Mouse (Mus musculus) midbrain, embryonic 11.5 days (tissue): ENCODE results near the gene Dhx8. TPM values are rescaled to one million over a fixed set of nuclear protein-coding genes. Genes with fewer than 3 reads are reported as not detected.

ENCODE experiments used
- ATAC-seq: fragments of 200-750 bp; cut with Nextera tagmentation; 2 replicates; pipeline ENCODE4 v1.8.0; 2017; ENCODE audit warnings: moderate TSS enrichment, moderate library complexity; ENCODE audit not compliant: low FRiP score
- DNase-seq: peaks from one replicate; pipeline ENCODE4 v3.0.0; 2015; ENCODE audit warnings: low spot score; ENCODE audit errors: missing footprints
- H3K27ac ChIP-seq: fragments of 300-500 bp; sonication (generic); 2 replicates; pipeline ENCODE4 v1.5.1; 2014; ENCODE audit warnings: low read depth, low read length
- H3K27me3 ChIP-seq: fragments of 300-500 bp; sonication (generic); 2 replicates; pipeline ENCODE4 v1.6.1; 2014; ENCODE audit warnings: mild to moderate bottlenecking, low read length, moderate library complexity, mixed read lengths; ENCODE audit not compliant: control insufficient read depth, insufficient read depth
- H3K36me3 ChIP-seq: fragments of 300-500 bp; sonication (generic); 2 replicates; pipeline ENCODE4 v1.6.1; 2014; ENCODE audit warnings: mild to moderate bottlenecking, low read length, moderate library complexity, mixed read lengths; ENCODE audit not compliant: control insufficient read depth, insufficient read depth
- H3K4me1 ChIP-seq: fragments of 300-500 bp; sonication (generic); 2 replicates; pipeline ENCODE4 v1.6.1; 2014; ENCODE audit warnings: low read length; ENCODE audit not compliant: control insufficient read depth, insufficient read depth
- H3K4me2 ChIP-seq: fragments of 300-500 bp; sonication (generic); 2 replicates; pipeline ENCODE4 v1.6.1; 2014; ENCODE audit warnings: mild to moderate bottlenecking, moderate library complexity
- H3K4me3 ChIP-seq: fragments of 300-500 bp; sonication (generic); 2 replicates; pipeline ENCODE4 v1.5.1; 2014; ENCODE audit warnings: low read depth, low read length
- H3K9ac ChIP-seq: fragments of 300-500 bp; sonication (generic); 2 replicates; pipeline ENCODE4 v1.6.1; 2014; ENCODE audit warnings: low read length
- H3K9me3 ChIP-seq: fragments of 300-500 bp; sonication (generic); 2 replicates; pipeline ENCODE4 v1.6.1; 2016; ENCODE audit warnings: low read length; ENCODE audit not compliant: control insufficient read depth
- WGBS: fragments of 180-500 bp; shearing (Covaris S2); extraction: QIAGEN DNeasy Blood & Tissue Kit; methylation state at CpG from one replicate; pipeline ENCODE4 v1.1.7; 2014; 5-methylcytosine and 5-hydroxymethylcytosine counted together
- polyA plus RNA-seq: library from polyadenylated mRNA; unstranded; fragments of >200 nt; fragmentation: Nextera tagmentation; extraction: Ambion mirVana; gene quantifications from 2 replicates; pipeline ENCODE4 v1.2.1, GENCODE M21; 2014

Gene Dhx8
- polyA plus RNA-seq, 1 experiment from 2014 or later: 39.2 TPM

GRCm38 (mm10) chr11:101699991-101700390 lies 32.7 kb upstream of the Dhx8 start:
- Histone ChIP-seq H3K4me1 (peaks cover 15% of the 10 kb centered on the region), H3K27me3 (no peaks in the 10 kb centered on the region), H3K9ac (no peak overlapping the region), H3K36me3 (no peaks in the 10 kb centered on the region), H3K27ac (no peak overlapping the region), H3K4me2 (no peak overlapping the region), H3K4me3 (no peak overlapping the region), H3K9me3 (no peaks in the 10 kb centered on the region)
- DNase-seq (no peak), ATAC-seq (no peak)
- 79% methylated on average over 7 of the region's 7 CpGs for WGBS

GRCm38 (mm10) chr11:101700446-101700845 lies 32.3 kb upstream of the Dhx8 start:
- no peaks in the 10 kb centered on the region for H3K9me3 ChIP-seq
- DNase-seq (no peak), ATAC-seq (no peak)
- H3K4me3 ChIP-seq: no peak overlapping the region
- H3K9ac ChIP-seq: no peak overlapping the region
- no peaks in the 10 kb centered on the region for H3K27me3 ChIP-seq
- H3K36me3 ChIP-seq: no peaks in the 10 kb centered on the region
- no peak overlapping the region for H3K4me2 ChIP-seq
- peaks cover 13% of the 10 kb centered on the region for H3K4me1 ChIP-seq
- WGBS: 60% methylated on average over 12 of the region's 12 CpGs
- no peak overlapping the region for H3K27ac ChIP-seq

GRCm38 (mm10) chr11:101704081-101704480 lies 28.6 kb upstream of the Dhx8 start:
- DNase-seq: no peak
- no peak overlapping the region for H3K9ac ChIP-seq
- no peak overlapping the region for H3K4me2 ChIP-seq
- 72% methylated on average over 5 of the region's 5 CpGs for WGBS
- no peaks in the 10 kb centered on the region; the same call in 1 of the 2 replicates for H3K4me1 ChIP-seq
- no peaks in the 10 kb centered on the region for H3K27me3 ChIP-seq
- no peak overlapping the region for H3K27ac ChIP-seq
- H3K9me3 ChIP-seq: no peaks in the 10 kb centered on the region
- no peaks in the 10 kb centered on the region for H3K36me3 ChIP-seq
- H3K4me3 ChIP-seq: no peak overlapping the region
- no peak for ATAC-seq

- H3K4me2 ChIP-seq: no peak overlapping the region
- ATAC-seq: no peak
Measured at GRCm38 (mm10) chr11:101706764-101707448, 25.8 kb upstream of the Dhx8 start.

GRCm38 (mm10) chr11:101708482-101708881 lies 24.2 kb upstream of the Dhx8 start:
- ATAC-seq: no peak
- no peaks in the 10 kb centered on the region; the same call in 1 of the 2 replicates for H3K4me1 ChIP-seq
- no peak for DNase-seq
- H3K9ac ChIP-seq: no peak overlapping the region
- H3K27me3 ChIP-seq: no peaks in the 10 kb centered on the region
- no peak overlapping the region for H3K4me2 ChIP-seq
- H3K36me3 ChIP-seq: no peaks in the 10 kb centered on the region
- H3K27ac ChIP-seq: no peak overlapping the region
- 66% methylated on average over 5 of the region's 5 CpGs for WGBS
- H3K9me3 ChIP-seq: no peaks in the 10 kb centered on the region
- no peak overlapping the region for H3K4me3 ChIP-seq

More at GRCm38 (mm10) chr11:101706764-101707448, 25.8 kb upstream of the Dhx8 start:
- Histone ChIP-seq H3K4me1 (no peaks in the 10 kb centered on the region; the same call in 1 of the 2 replicates), H3K9ac (no peak overlapping the region), H3K27ac (no peak overlapping the region), H3K27me3 (no peaks in the 10 kb centered on the region), H3K4me3 (no peak overlapping the region), H3K36me3 (no peaks in the 10 kb centered on the region), H3K9me3 (no peaks in the 10 kb centered on the region)
- DNase-seq: no peak
- 88% methylated on average over 10 of the region's 10 CpGs for WGBS

GRCm38 (mm10) chr11:101712811-101713210 lies 19.9 kb upstream of the Dhx8 start:
- H3K36me3 ChIP-seq: no peaks in the 10 kb centered on the region
- ATAC-seq (no peak), DNase-seq (no peak)
- 84% methylated on average over 9 of the region's 9 CpGs for WGBS
- no peaks in the 10 kb centered on the region for H3K4me1 ChIP-seq
- H3K27ac ChIP-seq: no peak overlapping the region
- no peaks in the 10 kb centered on the region for H3K27me3 ChIP-seq
- no peak overlapping the region for H3K4me3 ChIP-seq
- H3K4me2 ChIP-seq: no peak overlapping the region
- no peak overlapping the region for H3K9ac ChIP-seq
- no peaks in the 10 kb centered on the region for H3K9me3 ChIP-seq

- 84% methylated on average over 7 of the region's 7 CpGs for WGBS
- DNase-seq: no peak
- H3K4me2 ChIP-seq: no peak overlapping the region
- no peaks in the 10 kb centered on the region for H3K27me3 ChIP-seq
- H3K4me3 ChIP-seq: no peak overlapping the region
- H3K9ac ChIP-seq: no peak overlapping the region
- H3K36me3 ChIP-seq: no peaks in the 10 kb centered on the region
- H3K27ac ChIP-seq: no peak overlapping the region
- no peaks in the 10 kb centered on the region for H3K4me1 ChIP-seq
- no peak for ATAC-seq
- H3K9me3 ChIP-seq: no peaks in the 10 kb centered on the region
Measured at GRCm38 (mm10) chr11:101714012-101714411, 18.7 kb upstream of the Dhx8 start.

- Histone ChIP-seq H3K27me3 (no peaks in the 10 kb centered on the region), H3K9me3 (no peaks in the 10 kb centered on the region), H3K4me1 (no peaks in the 10 kb centered on the region), H3K4me3 (no peak overlapping the region), H3K4me2 (no peak overlapping the region), H3K9ac (no peak overlapping the region), H3K36me3 (no peaks in the 10 kb centered on the region), H3K27ac (no peak overlapping the region)
- ATAC-seq: no peak
- no peak for DNase-seq
- WGBS: 27% methylated on average over 4 of the region's 4 CpGs
Measured at GRCm38 (mm10) chr11:101718324-101718723, 14.4 kb upstream of the Dhx8 start.

- Histone ChIP-seq H3K9me3 (no peaks in the 10 kb centered on the region), H3K4me3 (no peak overlapping the region), H3K27ac (no peak overlapping the region), H3K4me2 (no peak overlapping the region), H3K9ac (no peak overlapping the region), H3K36me3 (no peaks in the 10 kb centered on the region), H3K4me1 (no peaks in the 10 kb centered on the region), H3K27me3 (no peaks in the 10 kb centered on the region)
- ATAC-seq (no peak), DNase-seq (no peak)
- 87% methylated on average over 21 of the region's 21 CpGs for WGBS
Measured at GRCm38 (mm10) chr11:101719986-101720520, 12.7 kb upstream of the Dhx8 start.
